Mouse (Mus musculus) lung, postnatal 4 days (tissue): ENCODE measurements at regions not wholly inside any gene's neighbourhood (a gene's known extent, or its start where the extent isn't known, plus 50 kb on each side); places are given as distances from the start of the nearest gene placed in this dataset.

Experiments used
- DNase-seq, 2 experiments: peaks; one replicate each; pipeline ENCODE4 v3.0.0; 2021

DNA sequence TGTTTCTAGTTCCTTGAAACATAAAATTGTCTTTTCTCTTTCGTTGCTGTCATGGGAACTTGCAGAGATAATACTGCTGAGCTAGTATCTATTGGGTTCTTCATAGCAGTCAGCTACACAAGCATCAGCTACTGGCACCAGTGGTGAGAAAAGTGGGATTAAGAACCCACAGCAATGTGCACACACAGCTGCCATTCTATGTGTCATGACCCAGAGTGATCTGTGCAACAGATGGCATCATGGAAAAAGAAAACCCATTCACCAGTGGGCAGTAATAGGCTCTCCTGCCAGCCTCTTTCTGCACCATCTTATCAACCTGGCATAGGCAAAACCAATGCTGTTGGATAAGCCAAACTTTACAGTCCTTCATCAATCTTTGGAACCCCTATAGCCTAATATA is 428.1 kb downstream of the Trib2 start:
- no peak for DNase-seq

DNA sequence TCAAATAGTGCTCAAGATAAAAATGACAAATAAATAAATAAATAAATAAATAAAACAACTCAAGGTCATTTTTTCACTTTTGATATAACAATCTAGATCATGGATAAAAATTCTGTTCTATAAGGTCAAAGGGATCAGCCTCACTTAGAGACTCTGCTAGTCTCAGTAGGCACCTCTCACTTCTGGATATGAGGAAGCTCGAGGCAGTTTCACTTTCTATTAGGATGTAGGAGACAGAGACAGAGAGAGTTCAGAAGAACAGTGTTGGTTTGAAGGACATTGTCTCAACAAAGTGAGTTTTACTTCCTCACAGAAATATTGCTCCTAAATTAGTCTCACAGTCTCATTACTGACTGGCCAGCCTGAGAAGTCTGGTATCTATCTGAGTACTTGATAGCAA is 458.9 kb downstream of the Trib2 start:
- DNase-seq = no peak

DNA sequence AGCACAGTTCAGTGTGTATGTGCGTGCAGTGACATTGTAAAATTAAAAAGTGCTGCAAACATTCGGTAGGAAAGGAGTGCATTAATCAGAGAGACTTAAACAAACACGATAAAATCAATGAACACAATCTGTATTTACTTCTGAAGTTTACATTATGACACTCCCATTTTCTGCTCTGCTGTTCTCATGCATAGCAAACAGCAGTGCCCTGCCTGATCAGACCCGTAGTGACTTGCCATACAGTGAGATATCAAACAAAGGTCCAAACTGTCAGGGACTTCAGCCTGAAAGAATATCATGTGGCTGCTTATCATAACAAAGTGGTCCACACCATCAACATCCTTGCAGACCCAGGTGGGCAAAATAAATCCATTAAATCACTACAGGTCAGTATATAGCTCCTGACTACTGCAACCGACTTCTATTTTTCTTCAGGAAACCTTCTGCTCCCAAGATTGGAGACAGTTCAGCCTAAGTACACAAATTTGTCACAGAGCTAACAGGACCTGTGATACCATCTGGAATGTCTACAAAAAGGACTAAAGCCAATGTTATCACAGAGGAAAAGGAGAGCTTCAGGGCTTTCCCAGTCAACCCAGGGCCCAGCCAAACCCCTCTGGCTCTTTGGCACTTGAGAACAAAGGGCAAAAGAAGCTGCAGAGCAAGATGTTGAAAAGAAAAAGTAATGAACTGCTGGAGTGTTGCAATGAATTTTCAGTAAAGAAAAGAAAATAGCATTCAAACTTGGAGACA is 495.8 kb downstream of the Trib2 start:
- DNase-seq = no peak

DNA sequence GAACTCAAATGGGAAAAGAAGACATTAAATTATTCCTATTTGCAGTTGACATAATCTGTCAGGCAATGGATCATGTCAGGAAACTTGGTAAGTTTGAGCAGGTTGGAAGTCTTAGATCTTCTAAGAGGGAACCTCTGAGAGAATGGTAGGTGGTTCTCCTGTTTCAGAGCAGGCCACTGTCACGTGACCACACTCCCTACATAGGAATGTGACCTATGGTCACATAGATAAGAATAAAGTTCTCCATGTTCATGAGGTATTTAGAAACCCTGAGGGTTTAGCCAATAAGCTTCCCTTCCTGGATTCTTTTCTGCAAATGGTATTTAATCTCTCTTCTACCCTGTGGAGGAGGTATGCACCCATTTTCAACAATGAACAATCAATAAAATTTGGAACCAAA is 497.1 kb downstream of the Trib2 start:
- no peak for DNase-seq

DNA sequence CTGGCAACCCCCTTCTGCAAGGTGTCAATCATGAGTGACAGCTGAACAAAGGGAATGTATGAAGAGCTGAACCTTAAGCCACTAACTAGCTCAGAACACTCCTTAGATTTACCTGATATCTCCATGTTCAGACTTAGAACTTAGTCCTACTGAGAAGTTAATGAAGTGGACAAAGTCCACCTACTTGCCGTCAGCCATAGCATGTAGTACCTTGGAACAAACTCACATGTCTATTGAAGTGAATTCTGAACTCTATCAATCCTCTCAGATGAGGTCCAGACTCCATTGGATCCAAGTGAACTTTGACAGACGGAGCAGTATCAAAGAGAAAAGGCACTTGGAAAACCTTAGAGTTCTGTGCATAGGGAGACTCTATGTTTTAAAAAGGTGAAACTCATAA is 521.8 kb downstream of the Trib2 start:
- no peak for DNase-seq

DNA sequence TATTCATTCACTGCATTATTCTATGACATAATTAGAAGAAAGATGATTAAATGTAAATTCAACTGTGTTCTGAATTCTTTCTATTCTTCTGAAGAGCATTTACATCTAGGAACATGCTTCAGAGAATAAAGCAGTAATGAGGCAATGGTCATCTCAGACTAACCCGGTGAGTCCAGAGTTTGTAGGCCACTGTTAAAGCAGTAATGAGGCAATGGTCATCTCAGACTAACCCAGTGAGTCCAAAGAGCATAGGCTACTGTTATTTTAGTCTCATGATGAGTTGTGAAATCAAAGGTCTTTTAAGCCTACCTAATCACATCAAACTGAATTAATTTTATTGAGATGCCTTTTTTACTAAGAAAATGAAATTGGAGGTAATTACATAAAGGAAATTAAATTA is 554.6 kb downstream of the Trib2 start:
- no peak for DNase-seq

DNA sequence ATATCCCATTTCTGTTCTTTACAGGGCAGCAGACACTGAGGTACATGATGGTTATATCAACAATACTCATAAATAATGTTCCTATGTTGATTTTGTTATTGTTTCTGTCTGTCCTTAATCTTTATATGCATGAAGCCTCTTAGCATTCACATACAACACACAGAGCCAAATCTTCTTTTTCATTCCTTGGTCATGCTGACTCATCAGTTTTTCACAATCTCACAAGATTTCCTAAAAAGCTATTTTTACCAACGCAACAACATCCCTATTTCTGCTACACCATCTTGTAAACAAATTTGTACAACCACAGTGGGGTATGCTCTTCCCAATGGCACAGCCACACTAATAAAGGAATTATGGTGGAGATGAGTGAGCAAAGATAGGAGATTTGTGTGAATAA is 555.1 kb downstream of the Trib2 start:
- DNase-seq = no peak

DNA sequence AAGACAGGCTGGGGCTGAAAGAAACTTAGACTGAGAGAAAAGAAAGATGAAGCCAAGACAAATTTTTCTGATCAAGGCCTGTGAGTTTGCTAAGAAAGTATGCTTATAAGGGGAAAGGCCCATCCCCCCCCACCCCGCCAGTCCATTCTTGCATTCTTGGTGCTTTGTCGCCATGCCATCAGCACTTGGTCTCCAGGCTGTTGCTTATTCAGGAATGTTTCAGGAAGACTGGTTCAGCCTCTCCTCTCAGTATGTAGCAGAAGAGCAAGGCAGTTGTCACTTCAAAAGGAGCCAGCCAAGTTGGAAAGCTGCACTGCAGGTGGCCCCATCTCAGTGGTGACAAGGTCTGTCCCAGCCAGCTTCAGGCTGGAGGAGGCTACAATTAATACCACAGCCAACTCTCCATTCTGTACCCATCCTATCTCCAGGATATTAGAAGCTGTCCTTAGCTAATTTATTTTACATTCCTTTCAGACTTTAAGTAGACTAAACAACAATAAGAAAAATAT is 555.8 kb downstream of the Trib2 start:
- no peak for DNase-seq

DNA sequence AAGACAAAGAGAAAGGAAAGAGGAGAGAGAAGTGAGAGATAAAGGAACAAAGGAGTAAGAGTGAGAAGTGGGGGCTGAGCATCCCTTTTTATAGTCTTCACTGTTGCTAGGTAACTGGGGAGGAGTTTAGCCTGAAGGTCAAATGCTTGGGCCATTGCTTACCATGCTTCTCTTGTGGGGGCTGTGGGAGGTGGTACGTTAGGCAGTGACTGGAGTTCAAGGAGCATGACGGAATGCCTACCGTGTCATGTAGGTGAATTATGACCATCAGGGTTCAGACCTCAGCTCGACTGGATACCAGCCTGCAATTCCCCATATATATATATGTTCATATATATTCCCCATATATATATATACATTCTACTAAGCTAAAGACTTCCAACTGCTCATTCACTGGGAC is 571.8 kb downstream of the Trib2 start:
- DNase-seq = no peak

DNA sequence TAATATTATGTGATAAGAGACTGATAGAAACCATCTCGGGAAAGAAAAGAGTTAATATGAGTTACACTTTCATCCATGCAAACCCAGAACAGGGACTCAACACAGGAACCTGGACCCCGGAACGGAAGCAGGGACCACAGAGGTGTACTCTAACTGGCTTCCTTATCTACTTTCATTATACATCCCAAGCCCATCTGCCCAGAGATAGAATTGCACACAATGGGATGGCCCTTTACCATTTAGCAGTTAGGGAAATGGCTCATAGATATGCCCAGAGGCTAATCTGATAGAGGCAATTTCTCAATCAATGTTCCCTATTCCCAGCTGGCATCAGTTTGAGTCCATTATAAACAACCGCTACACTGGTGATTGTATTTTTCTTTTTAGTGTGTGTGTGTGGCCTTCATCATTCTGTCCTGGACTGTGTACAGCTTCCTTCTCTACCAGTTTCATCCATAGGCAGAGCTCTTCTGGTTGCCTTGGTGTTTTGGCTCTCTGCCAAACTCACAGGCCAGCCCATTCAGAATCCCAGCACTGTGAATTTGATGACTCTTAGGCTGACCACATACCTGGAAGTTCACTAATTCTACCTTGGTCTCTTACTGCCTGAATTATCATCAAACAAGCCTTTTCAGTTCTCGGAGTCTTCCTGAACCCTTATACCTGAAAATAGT is 594.1 kb downstream of the Trib2 start:
- no peak for DNase-seq

DNA sequence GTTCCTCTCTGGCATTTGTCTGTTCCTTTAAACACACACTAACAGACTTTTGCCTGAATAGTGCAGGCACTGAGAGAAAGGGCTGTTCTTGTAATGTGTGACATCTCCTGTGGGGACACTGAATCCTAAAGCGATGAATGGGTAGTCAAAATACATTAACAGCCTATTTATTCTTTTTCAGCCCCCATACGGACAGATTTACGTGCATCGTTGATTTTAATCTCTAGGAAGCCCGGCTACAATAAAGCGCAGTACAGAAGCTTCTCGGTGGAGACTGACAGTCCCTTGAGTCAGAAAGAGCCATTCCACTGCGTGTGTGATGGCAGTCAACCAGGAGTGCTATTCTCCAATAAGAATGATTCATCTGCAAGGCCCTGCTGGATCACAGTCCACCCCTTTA is 598.2 kb downstream of the Trib2 start:
- no peak for DNase-seq

DNA sequence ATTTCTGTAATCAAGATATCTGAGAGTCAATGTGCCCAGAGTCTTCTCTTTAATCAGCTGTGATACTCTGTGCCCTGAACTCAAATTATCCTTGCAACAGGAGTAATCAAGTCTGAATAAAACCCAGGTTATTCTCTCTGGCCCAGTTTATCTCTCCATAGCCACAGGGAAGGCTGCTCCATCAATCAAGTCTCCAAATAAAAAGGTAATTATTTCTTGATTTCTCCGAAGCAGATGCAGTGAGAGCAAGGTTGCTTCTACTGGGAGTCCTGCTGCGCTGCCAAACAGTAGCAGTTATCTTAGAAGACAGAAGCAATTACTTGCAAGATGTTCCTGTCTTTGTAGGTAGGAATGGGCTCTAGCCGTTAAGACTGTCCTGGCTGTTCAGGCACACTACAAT is 600.5 kb downstream of the Trib2 start:
- no peak for DNase-seq

DNA sequence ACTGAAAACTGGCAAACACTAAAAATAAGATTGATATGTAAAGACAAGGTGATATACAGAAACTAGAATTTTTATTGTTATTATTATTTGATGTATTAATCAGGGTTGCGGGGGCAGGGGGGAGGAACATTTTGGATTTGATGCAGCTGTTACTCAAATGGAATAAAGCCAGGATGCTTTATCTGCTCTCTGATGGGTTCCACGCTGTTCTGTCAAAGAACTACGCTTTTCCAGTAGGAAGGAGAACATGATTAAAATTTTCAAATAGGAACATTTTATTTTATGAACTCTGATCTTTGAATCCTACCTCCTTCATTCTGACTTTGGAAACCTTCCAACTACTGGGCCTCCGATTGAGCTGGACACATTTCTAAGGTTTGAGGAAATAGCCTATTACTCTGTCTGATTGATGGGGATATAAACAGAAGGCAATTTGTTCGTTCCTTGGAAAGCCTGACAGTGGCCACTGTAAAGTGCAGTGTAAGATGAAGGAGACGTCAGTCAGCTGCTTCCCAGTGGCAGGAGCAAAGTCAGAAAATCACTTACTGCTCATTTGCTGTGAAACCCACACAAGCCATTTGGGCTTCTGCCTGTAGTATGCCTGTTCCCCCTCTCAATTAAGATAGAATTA is 642.2 kb downstream of the Trib2 start:
- no peak for DNase-seq

DNA sequence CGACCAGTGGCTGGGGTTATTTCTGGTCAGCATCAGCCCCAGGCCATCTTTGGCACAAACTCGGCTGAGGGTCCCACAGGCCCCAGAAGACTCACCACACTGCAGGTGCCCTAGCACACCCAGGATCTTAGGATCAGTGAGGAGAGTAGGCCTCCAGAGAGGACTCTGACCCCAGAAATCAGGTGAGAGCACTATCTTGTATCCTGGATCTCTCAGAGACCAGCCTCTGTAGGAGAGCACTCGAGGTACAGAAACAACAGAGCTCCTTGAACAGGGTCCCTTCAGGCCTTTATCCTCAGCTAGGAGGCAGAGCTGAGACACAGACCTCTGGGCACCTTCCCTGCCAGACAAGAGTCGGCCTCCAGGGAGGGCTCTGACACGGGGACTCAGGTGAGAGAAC is 654.1 kb downstream of the Trib2 start:
- DNase-seq = no peak

DNA sequence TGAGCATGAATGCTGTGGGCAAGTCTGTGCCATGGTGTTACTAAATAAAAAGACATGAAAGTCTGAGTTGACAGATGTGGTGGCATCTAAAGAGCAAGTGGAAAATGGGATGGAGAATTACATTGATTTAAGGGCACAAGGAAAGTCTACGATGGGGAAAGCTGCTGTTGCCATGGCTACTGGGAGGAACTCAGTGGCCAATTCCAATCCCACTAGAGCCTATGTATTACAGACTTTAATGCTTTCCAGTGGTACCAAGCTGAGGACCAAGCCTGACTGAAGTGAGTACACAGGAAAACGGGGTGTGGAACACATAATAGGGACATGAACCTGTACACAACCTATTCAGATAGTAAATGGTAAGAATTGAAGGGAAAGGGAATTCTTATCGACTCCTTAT is 654.9 kb downstream of the Trib2 start:
- DNase-seq = no peak

DNA sequence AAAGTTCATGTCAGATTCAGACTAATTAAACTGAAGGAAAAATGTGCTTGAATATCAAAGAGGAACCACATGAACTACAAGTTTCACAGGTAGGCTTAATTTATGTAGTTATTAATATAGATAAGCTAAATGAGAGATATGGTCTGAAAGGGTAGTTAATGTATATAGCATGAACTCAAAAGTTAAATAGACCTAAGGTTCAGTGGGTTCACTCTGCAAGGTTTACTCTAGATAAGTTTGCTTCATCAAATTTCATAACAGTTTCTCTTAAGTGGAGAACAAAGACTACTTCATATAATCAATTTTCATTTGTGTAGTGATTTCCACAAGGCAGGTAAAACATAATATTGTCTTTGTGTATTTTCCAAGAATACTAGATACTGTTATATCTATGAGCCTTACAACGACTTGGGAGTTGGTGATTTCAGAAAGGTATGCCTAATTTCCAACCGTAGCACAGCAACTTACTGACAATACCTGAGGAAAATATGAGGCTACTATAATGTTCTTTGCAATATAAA is 656.2 kb downstream of the Trib2 start:
- no peak for DNase-seq

DNA sequence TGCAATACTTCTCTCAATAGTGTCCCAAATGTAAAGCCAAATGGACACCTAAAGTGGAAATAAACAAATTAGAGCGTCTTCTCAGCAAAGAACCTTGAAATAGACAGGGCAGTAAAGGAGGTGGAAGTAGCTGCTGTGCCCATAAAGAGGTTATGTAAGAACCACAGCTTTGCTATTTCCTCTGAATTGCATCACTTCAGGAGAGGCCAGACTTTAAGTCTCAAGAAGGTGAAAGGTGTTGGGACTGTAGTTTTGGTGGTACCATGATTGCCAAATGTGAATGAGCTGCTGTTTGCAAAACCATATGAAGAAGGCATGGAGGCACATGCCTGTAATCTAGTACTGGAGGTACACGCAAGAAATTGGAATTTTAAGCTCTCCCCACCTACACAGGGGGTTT is 670.3 kb downstream of the Trib2 start:
- no peak for DNase-seq

DNA sequence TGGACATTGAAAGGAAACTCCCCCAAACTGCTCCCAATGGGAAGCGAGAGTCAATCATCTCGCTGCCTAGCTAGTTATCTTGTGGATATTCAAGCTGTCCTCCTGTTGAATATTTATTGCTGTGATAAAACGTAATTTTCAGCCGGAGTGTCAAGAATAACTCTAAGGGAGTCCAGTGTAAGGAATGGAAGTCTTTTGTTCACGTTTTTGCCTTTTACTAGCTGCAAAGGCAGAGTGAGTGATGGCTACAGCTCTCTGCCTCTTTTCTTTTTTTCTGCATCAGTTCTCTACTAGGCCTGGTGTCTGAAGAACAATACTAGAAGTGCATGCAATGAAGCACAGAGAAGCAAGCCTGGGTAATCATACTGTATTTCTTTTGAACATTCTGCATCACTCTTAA is 679.7 kb downstream of the Trib2 start:
- no peak for DNase-seq

DNA sequence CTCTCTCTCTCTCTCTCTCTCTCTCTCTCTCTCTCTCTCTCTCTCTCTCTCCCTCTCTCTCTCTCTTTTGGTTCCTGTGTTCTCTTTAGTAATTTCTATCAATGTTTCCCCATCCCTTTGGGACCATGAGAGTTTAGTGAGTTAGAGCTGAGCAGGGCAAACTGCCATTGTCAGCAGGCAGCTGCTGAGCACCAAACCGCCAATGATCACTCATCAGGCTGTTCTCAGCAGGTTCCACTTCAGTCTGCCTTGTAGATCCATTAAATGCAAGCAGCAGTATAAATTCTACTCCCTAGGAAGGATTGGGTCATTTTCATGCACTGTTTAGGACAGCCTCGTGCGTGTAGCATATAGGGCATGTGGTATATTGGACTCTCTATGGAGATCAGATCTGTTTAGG is 692.5 kb downstream of the Trib2 start:
- DNase-seq = no peak

DNA sequence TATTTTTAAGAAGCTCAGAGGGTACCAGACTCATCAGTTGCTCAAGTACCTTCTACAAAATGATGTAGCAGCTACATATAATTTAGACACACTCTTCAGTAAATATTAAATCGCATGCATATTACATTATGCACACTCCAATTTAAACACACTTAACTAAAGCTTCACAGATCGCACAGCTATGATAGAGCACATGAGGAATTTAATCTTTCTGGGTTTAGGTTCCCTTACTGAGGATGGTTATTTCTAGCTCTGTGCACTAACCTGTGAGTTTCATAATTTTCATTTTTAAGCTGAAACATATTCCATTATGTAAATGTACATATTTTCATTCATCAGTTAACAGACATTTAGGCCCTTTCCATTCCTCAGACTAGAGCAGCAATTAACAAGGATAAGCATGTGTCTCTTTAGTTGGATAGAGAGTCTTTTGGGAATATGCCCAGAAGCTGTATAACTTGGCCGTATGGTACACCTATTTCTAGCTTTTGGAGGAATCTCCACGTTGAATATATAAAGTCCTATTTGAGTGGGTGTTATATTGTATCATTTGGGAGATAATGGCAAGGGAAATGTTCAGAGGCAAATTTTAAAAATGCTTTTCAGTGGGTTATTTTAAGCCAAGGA is 694.0 kb downstream of the Trib2 start:
- no peak for DNase-seq

DNA sequence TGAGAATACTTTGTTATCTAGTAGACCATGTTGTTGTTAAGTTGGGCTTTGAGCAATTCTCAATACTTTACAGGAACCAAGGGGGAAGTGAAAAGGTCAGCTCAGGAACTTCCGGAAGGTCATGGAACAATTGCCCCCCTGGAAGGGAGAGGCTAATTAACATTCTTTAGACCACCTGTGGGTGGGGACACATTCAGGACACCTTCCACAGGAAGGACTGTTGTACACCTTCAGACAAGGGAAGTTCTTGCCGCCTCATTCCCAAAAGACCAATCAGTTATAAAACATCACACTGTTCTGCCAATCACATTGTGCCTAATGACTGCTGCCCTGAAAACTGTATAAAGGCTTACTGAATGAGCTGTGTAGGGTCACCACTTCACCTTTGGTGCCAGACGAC is 701.2 kb downstream of the Trib2 start:
- no peak for DNase-seq

DNA sequence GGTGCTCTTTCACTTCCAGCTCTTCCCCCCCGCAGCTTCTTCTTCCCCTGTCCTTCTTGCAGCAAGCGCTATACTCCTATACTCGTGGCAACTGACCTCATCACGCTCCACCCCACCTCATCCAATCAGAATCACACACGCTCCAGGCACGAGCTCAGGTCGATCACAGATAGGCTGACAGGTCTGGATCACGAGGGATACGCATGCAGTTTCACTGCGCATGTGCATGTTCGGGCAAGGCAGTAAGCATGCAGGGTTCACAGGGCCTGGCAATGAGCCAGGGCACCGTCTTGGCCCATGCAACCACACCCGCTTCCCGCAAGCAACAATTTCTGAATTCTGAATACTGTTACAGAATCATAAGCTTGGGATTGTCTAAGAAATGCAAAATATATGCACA is 701.9 kb downstream of the Trib2 start:
- DNase-seq = no peak

DNA sequence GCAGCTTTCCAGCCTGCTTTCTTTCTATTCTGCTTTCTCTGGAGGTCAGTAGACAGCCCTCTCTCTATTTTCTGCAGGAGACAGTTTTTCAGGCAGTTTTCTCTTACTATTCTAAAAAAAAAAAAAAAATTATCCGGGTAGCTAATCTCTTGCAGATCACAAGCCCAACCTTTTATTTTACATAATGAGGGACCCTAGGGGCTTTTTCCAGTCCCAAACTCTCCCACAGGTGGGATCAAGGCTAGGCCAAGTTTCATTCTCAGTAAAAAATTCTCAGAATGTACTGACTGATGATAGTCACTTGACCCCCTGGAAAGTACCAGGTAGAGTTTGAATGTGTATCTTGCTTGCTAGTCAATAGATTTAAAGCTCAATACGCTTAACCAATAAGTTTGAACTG is 705.7 kb downstream of the Trib2 start:
- no peak for DNase-seq

DNA sequence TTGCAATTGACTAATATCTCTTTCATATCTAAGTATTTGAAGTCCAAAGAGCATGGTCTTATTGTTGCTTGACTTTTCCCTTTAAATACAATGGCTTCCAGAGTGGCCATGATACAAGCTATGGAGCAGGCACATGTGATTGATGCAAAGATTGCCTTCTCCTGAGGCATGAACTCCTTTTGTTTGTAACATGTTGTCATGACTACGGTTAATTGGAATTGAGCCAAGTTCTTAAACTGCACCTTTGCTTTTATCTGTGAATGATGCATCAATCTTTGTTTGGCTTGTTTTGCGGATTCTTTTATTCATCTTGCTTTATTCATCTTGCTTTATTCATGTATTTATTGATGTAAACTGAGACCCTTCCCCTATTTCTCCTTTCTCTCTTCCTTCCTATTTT is 711.8 kb downstream of the Trib2 start:
- no peak for DNase-seq
